Mouse (Mus musculus): Measurements from ENCODE around the gene Smurf2. TPM values are rescaled to one million over a fixed set of nuclear protein-coding genes. Genes with fewer than 3 reads are reported as not detected.

Gene Smurf2
- 10 to 100 TPM; 27.3 to 39.8 (median 36.8) TPM for total RNA-seq (2022)

- peak; percentile 74 for DNase-seq
These were observed at the start of gene Smurf2 for GRCm38 (mm10) chr11:106920551-106921379. Gene Smurf2, minus strand, starts transcription at chr11:106920715.

GRCm38 (mm10) chr11:106969798-106970197, 49.3 kb upstream of the Smurf2 start:
- DNase-seq, result no peak

- peak; percentile 30 for DNase-seq
These were observed 47.1 kb upstream of the Smurf2 start for GRCm38 (mm10) chr11:106967630-106968029.

- DNase-seq, result no peak
These were observed 45.4 kb upstream of the Smurf2 start for GRCm38 (mm10) chr11:106965881-106966280.

- DNase-seq, result no peak
These were observed 41.8 kb upstream of the Smurf2 start for GRCm38 (mm10) chr11:106962310-106962709.

- DNase-seq, result no peak
These were observed 41.1 kb upstream of the Smurf2 start for GRCm38 (mm10) chr11:106961471-106962081.

- no peak for DNase-seq
These were observed 38.6 kb upstream of the Smurf2 start for GRCm38 (mm10) chr11:106959121-106959520.

GRCm38 (mm10) chr11:106958407-106959071, 38.0 kb upstream of the Smurf2 start:
- DNase-seq, result no peak

- peak; percentile 60 for DNase-seq
These were observed 36.9 kb upstream of the Smurf2 start for GRCm38 (mm10) chr11:106957271-106957980.

GRCm38 (mm10) chr11:106954566-106954965, 34.1 kb upstream of the Smurf2 start:
- no peak for DNase-seq

GRCm38 (mm10) chr11:106954116-106954515, 33.6 kb upstream of the Smurf2 start:
- DNase-seq, result no peak

GRCm38 (mm10) chr11:106937306-106937705, 16.8 kb upstream of the Smurf2 start:
- no peak for DNase-seq

GRCm38 (mm10) chr11:106930366-106930765, 9.9 kb upstream of the Smurf2 start:
- DNase-seq, result no peak

- no peak for DNase-seq
These were observed 8.4 kb upstream of the Smurf2 start for GRCm38 (mm10) chr11:106928935-106929334.

- DNase-seq, result no peak
These were observed 7.4 kb upstream of the Smurf2 start for GRCm38 (mm10) chr11:106927950-106928349.

- no peak for DNase-seq
These were observed 6.7 kb upstream of the Smurf2 start for GRCm38 (mm10) chr11:106927226-106927625.

- no peak for DNase-seq
These were observed 6.2 kb upstream of the Smurf2 start for GRCm38 (mm10) chr11:106926732-106927131.

GRCm38 (mm10) chr11:106919612-106920550, 634 bp downstream of the Smurf2 start:
- peak; percentile 43 for DNase-seq

GRCm38 (mm10) chr11:106918901-106919300, 1.6 kb downstream of the Smurf2 start:
- DNase-seq, result no peak

- DNase-seq, result no peak
These were observed 9.3 kb downstream of the Smurf2 start for GRCm38 (mm10) chr11:106911257-106911656.

GRCm38 (mm10) chr11:106908016-106908415, 12.5 kb downstream of the Smurf2 start:
- no peak for DNase-seq

All from adrenal gland, adult 8-10 months (tissue).